ENCODE assay signal across 13 mouse cellular contexts in the genomic region with DNA sequence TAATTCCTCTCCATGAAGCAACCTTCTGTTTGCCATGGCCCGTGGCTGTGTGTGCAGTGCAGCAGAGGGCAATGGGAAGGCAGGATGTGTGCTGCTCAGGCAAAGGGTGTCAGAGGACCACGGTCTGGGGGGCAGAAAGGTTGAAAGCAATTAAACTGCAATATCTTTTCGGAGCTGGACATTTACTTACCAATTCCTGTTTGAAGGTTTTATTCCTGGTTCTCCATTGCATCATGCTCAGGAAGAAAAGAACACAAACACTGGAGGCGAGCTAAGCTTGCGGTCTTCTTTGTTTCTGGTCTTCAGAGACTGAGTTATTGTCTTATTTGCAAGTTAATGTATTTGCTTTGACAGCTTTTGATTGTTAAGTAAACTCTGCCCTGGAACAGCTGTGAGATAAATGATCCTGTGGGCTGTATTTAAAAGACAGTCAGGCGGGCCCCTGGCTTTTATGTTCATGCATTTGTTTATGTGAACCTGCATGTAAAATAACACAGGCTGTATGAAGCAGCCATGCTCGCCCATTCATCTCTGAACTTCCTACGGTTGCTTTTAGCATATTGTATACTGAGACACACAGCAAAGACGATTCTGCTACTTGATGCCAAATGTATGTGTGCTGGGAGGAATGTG.
DNase-seq lines count a peak whose midpoint lies in the region; ATAC-seq and TF ChIP-seq lines count a peak whose summit lies in the region.
"Had no signal": no experiment of that assay in that cellular context is flagged by ENCODE, and none has a peak within 500 bp of the region (broad histone marks: within the 10 kb centered on the region; RNA-seq: fewer than 3 reads in every experiment).

No protein-coding gene starts in this region.

- H3K27me3 ChIP-seq in hindbrain, embryonic 10.5 days (ENCODE audit: insufficient read depth, poor library complexity, severe bottlenecking), result peaks cover 90% of the 10 kb centered on the region
- no peaks in the 10 kb centered on the region for H3K27me3 ChIP-seq in hindbrain, postnatal 0 days (ENCODE audit: insufficient read depth, low read length)
- H3K27me3 ChIP-seq in forebrain, embryonic 14.5 days (replicated peaks; ENCODE audit: control insufficient read depth, insufficient read depth, low read length), result no peaks in the 10 kb centered on the region
- H3K27me3 ChIP-seq in midbrain, embryonic 13.5 days, result peaks cover 33% of the 10 kb centered on the region
- H3K27me3 ChIP-seq: Patski had no signal

- DNase-seq in hindbrain, embryonic 10.5 days (ENCODE audit: low spot score), result peak; percentile 38
- no peak for DNase-seq in hindbrain, postnatal 0 days (ENCODE audit: low spot score)
- peak; percentile 53 for DNase-seq in Muller cell, postnatal 12 days (ENCODE audit: inconsistent ontology term)
- peak; percentile 58 for DNase-seq in forebrain, embryonic 14.5 days (ENCODE audit: low spot score)
- no peak for DNase-seq in right cerebral cortex, postnatal 36 days (ENCODE audit: low spot score in 2 of 2)
- DNase-seq in heart, postnatal 36 days, result no peak
- DNase-seq in urinary bladder, postnatal 36 days (ENCODE audit: low spot score in 2 of 2), result no peak
- DNase-seq: adrenal gland, postnatal 25 days; cerebellum, postnatal 36 days; right cerebral cortex, adult 18-20 months had no signal

- no peak overlapping the region for H3K4me2 ChIP-seq in hindbrain, postnatal 0 days (ENCODE audit: low read depth, low read length)
- H3K4me2 ChIP-seq in forebrain, embryonic 14.5 days (ENCODE audit: low read length), result peak overlapping the region; percentile 12
- H3K4me2 ChIP-seq in midbrain, embryonic 13.5 days (replicated peaks), result peak overlapping the region; percentile 32

- no peaks in the 10 kb centered on the region for H3K9me3 ChIP-seq in hindbrain, embryonic 10.5 days
- H3K9me3 ChIP-seq in hindbrain, postnatal 0 days (ENCODE audit: low read length), result no peaks in the 10 kb centered on the region
- no peaks in the 10 kb centered on the region for H3K9me3 ChIP-seq in forebrain, embryonic 14.5 days (replicated peaks; ENCODE audit: control insufficient read depth, low read length)
- no peaks in the 10 kb centered on the region for H3K9me3 ChIP-seq in midbrain, embryonic 13.5 days

- H3K36me3 ChIP-seq in hindbrain, embryonic 10.5 days, result no peaks in the 10 kb centered on the region
- H3K36me3 ChIP-seq in hindbrain, postnatal 0 days (ENCODE audit: insufficient read depth, low read length), result no peaks in the 10 kb centered on the region
- no peaks in the 10 kb centered on the region for H3K36me3 ChIP-seq in forebrain, embryonic 14.5 days (ENCODE audit: control insufficient read depth, insufficient read depth, low read length)
- no peaks in the 10 kb centered on the region for H3K36me3 ChIP-seq in midbrain, embryonic 13.5 days

- WGBS in hindbrain, embryonic 10.5 days, result 21% methylated on average over 9 of the region's 9 CpGs
- 23% methylated on average over 9 of the region's 9 CpGs for WGBS in hindbrain, postnatal 0 days
- WGBS in forebrain, embryonic 14.5 days, result 5% methylated on average over 9 of the region's 9 CpGs
- 8% methylated on average over 9 of the region's 9 CpGs for WGBS in midbrain, embryonic 13.5 days

- intact Hi-C loops in heart, postnatal 36 days (cut with DNase I), result no loop called here

- H3K4me3 ChIP-seq in hindbrain, embryonic 10.5 days, result no peak overlapping the region
- H3K4me3 ChIP-seq in hindbrain, postnatal 0 days (ENCODE audit: low read length), result no peak overlapping the region
- no peak overlapping the region for H3K4me3 ChIP-seq in forebrain, embryonic 14.5 days (ENCODE audit: low read depth, low read length)
- H3K4me3 ChIP-seq in midbrain, embryonic 13.5 days (replicated peaks), result peak overlapping the region; percentile 5; the same call in 1 of the 2 replicates

- H3K27ac ChIP-seq in hindbrain, embryonic 10.5 days, result peak overlapping the region; percentile 59
- no peak overlapping the region; the same call in 1 of the 2 replicates for H3K27ac ChIP-seq in hindbrain, postnatal 0 days
- H3K27ac ChIP-seq in forebrain, embryonic 14.5 days (ENCODE audit: low read depth, low read length), result peak overlapping the region; percentile 84
- H3K27ac ChIP-seq in midbrain, embryonic 13.5 days, result peak overlapping the region; percentile 82
- H3K27ac ChIP-seq: macrophage had no signal

- peaks cover 27% of the 10 kb centered on the region for H3K4me1 ChIP-seq in hindbrain, embryonic 10.5 days (replicated peaks)
- 0 out of 2 replicates have a peak, but pooled peaks cover 7% of the 10 kb centered on the region for H3K4me1 ChIP-seq in hindbrain, postnatal 0 days (ENCODE audit: insufficient read depth, low read length)
- peaks cover 28% of the 10 kb centered on the region for H3K4me1 ChIP-seq in forebrain, embryonic 14.5 days (ENCODE audit: control insufficient read depth, insufficient read depth, low read length)
- peaks cover 40% of the 10 kb centered on the region for H3K4me1 ChIP-seq in midbrain, embryonic 13.5 days (replicated peaks)

- TF ChIP-seq CTCF in hindbrain, postnatal 0 days (IDR thresholded peaks at IDR 0.05; ENCODE audit: low read depth), result no peak

- no peak overlapping the region for H3K9ac ChIP-seq in hindbrain, postnatal 0 days (replicated peaks; ENCODE audit: low read length)
- peak overlapping the region; percentile 44; the same call in 1 of the 2 replicates for H3K9ac ChIP-seq in forebrain, embryonic 14.5 days (ENCODE audit: low read length)
- H3K9ac ChIP-seq in midbrain, embryonic 13.5 days (replicated peaks), result peak overlapping the region; percentile 39; the same call in 1 of the 2 replicates

- ATAC-seq in hindbrain, postnatal 0 days, result no peak
- ATAC-seq in forebrain, embryonic 14.5 days, result peak; percentile 57
- peak; percentile 73 for ATAC-seq in midbrain, embryonic 13.5 days
- ATAC-seq: Patski had no signal

Comparison
In these comparisons a context has a peak if more than half of its experiments do, and no peak if none do; other contexts are left out.
1. DNase-seq: peak in hindbrain, embryonic 10.5 days (single experiment), Muller cell, postnatal 12 days (single experiment) and forebrain, embryonic 14.5 days (single experiment); none in hindbrain, postnatal 0 days (single experiment), right cerebral cortex, postnatal 36 days (0 of 2), heart, postnatal 36 days (0 of 2) and urinary bladder, postnatal 36 days (0 of 2).